1 mouse cellular context compared by ENCODE assay signal in genomic region chr8:70001176-70001891, GRCm38 (mm10).
TF ChIP-seq lines count a peak whose summit lies in the region.

No protein-coding gene starts in this region.

TF ChIP-seq in CH12.LX, 34 proteins besides CTCF, POLR2A, EP300 and RAD21 (continued from another document):
- peak; percentile 90 for TF ChIP-seq IRF4 (IDR thresholded peaks at IDR 0.05; ENCODE audit: low read depth, low read length)
- no peak for TF ChIP-seq KAT2A (IDR thresholded peaks at IDR 0.05; ENCODE audit: insufficient replicate concordance, low read length)
- TF ChIP-seq ELF1 (IDR thresholded peaks at IDR 0.05; ENCODE audit: low read depth, low read length), result peak; percentile 86
- no peak for TF ChIP-seq HCFC1 (IDR thresholded peaks at IDR 0.05; ENCODE audit: low read depth, low read length)
- peak; percentile 64; the same call in 1 of the 2 replicates for TF ChIP-seq SIN3A (IDR thresholded peaks at IDR 0.05; ENCODE audit: low read length)
- peak; percentile 48 for TF ChIP-seq NRF1 (IDR thresholded peaks at IDR 0.05; ENCODE audit: low read depth, low read length)
- TF ChIP-seq JUND (conservative IDR thresholded peaks at IDR 0.05; ENCODE audit: low read depth, low read length), result 0 out of 2 replicates have a peak, but pooled peaks have one; percentile 20
- TF ChIP-seq GABPA (IDR thresholded peaks at IDR 0.05; ENCODE audit: insufficient replicate concordance, low read depth, low read length), result no peak
- TF ChIP-seq USF1 (IDR thresholded peaks at IDR 0.05; ENCODE audit: low read depth, low read length), result 0 out of 2 replicates have a peak, but pooled peaks have one; percentile 21
- peak; percentile 77 for TF ChIP-seq NELFE (IDR thresholded peaks at IDR 0.05; ENCODE audit: low read depth, low read length)
- TF ChIP-seq E2F4 (IDR thresholded peaks at IDR 0.05; ENCODE audit: insufficient replicate concordance, low read depth, low read length), result no peak
